8 mouse cellular contexts compared by ENCODE assay signal in genomic region chr4:109978068-109978857, GRCm38 (mm10). TPM values are rescaled to one million over a fixed set of nuclear protein-coding genes. Genes with fewer than 3 reads are reported as not detected.
A peak's percentile ranks its signal among the peaks of the same experiment; 100 is the strongest.
DNase-seq lines count a peak whose midpoint lies in the region; ATAC-seq lines count a peak whose summit lies in the region.

No protein-coding gene starts in this region.

- peaks cover 4% of the 10 kb centered on the region; the same call in 1 of the 2 replicates for H3K9me3 ChIP-seq in kidney, embryonic 15.5 days (replicated peaks)
- no peaks in the 10 kb centered on the region for H3K9me3 ChIP-seq in embryonic facial prominence, embryonic 11.5 days (replicated peaks; ENCODE audit: control insufficient read depth, low read length)
- H3K9me3 ChIP-seq in intestine, embryonic 14.5 days (ENCODE audit: control insufficient read depth, low read length) = no peaks in the 10 kb centered on the region
- H3K9me3 ChIP-seq in neural tube, embryonic 13.5 days = peaks cover 5% of the 10 kb centered on the region; the same call in 1 of the 2 replicates

- no peaks in the 10 kb centered on the region for H3K36me3 ChIP-seq in kidney, embryonic 15.5 days
- H3K36me3 ChIP-seq in embryonic facial prominence, embryonic 11.5 days (replicated peaks; ENCODE audit: control insufficient read depth, insufficient read depth, low read depth, low read length) = no peaks in the 10 kb centered on the region
- no peaks in the 10 kb centered on the region for H3K36me3 ChIP-seq in intestine, embryonic 14.5 days (ENCODE audit: control insufficient read depth, insufficient read depth, low read length)
- no peaks in the 10 kb centered on the region for H3K36me3 ChIP-seq in neural tube, embryonic 13.5 days

- WGBS in kidney, embryonic 15.5 days = under 1% methylated on average over 53 of the region's 56 CpGs
- under 1% methylated on average over 56 of the region's 56 CpGs for WGBS in embryonic facial prominence, embryonic 11.5 days
- under 1% methylated on average over 55 of the region's 56 CpGs for WGBS in intestine, embryonic 14.5 days
- under 1% methylated on average over 55 of the region's 56 CpGs for whole genome bisulfite sequencing in neural tube, embryonic 13.5 days

- peaks cover 62% of the 10 kb centered on the region for H3K4me1 ChIP-seq in kidney, embryonic 15.5 days
- H3K4me1 ChIP-seq in embryonic facial prominence, embryonic 11.5 days (ENCODE audit: control insufficient read depth, insufficient read depth, low read length) = peaks cover 6% of the 10 kb centered on the region; the same call in 1 of the 2 replicates
- H3K4me1 ChIP-seq in intestine, embryonic 14.5 days (replicated peaks; ENCODE audit: control insufficient read depth, insufficient read depth, low read length) = peaks cover 17% of the 10 kb centered on the region; the same call in 1 of the 2 replicates
- peaks cover 44% of the 10 kb centered on the region for H3K4me1 ChIP-seq in neural tube, embryonic 13.5 days (replicated peaks)

- H3K27me3 ChIP-seq in kidney, embryonic 15.5 days = peaks cover 99% of the 10 kb centered on the region
- H3K27me3 ChIP-seq in embryonic facial prominence, embryonic 11.5 days (ENCODE audit: control insufficient read depth, insufficient read depth, low read length) = peaks cover 77% of the 10 kb centered on the region
- H3K27me3 ChIP-seq in intestine, embryonic 14.5 days (replicated peaks; ENCODE audit: control insufficient read depth, insufficient read depth, low read length) = peaks cover 100% of the 10 kb centered on the region
- H3K27me3 ChIP-seq in neural tube, embryonic 13.5 days = peaks cover 97% of the 10 kb centered on the region

- ATAC-seq in kidney, embryonic 15.5 days (replicated peaks; ENCODE audit: low FRiP score) = peak; percentile 33
- ATAC-seq in embryonic facial prominence, embryonic 11.5 days (replicated peaks; ENCODE audit: insufficient number of reproducible peaks, low FRiP score, low TSS enrichment, low read depth) = peak; percentile 27
- ATAC-seq in intestine, embryonic 14.5 days (replicated peaks; ENCODE audit: low FRiP score, low TSS enrichment, low read depth) = peak; percentile 28
- ATAC-seq in neural tube, embryonic 13.5 days (ENCODE audit: low read depth) = peak; percentile 24

- H3K4me3 ChIP-seq in kidney, embryonic 15.5 days (replicated peaks) = peak overlapping the region; percentile 47
- peak overlapping the region; percentile 42 for H3K4me3 ChIP-seq in embryonic facial prominence, embryonic 11.5 days (ENCODE audit: low read depth, low read length)
- H3K4me3 ChIP-seq in intestine, embryonic 14.5 days (ENCODE audit: low read depth, low read length) = peak overlapping the region; percentile 27
- H3K4me3 ChIP-seq in neural tube, embryonic 13.5 days = peak overlapping the region; percentile 31

- H3K27ac ChIP-seq in kidney, embryonic 15.5 days = no peak overlapping the region
- 0 out of 2 replicates have a peak overlapping the region, but pooled peaks have one; percentile 7 for H3K27ac ChIP-seq in embryonic facial prominence, embryonic 11.5 days (replicated peaks; ENCODE audit: low read depth, low read length)
- no peak overlapping the region for H3K27ac ChIP-seq in intestine, embryonic 14.5 days (ENCODE audit: low read depth)
- H3K27ac ChIP-seq in neural tube, embryonic 13.5 days (replicated peaks) = no peak overlapping the region

- DNase-seq in kidney, adult 11 months = no peak
- peak; percentile 31 for DNase-seq in embryonic facial prominence, embryonic 11.5 days (ENCODE audit: low spot score)
- peak; percentile 67 for DNase-seq in intestine, embryonic 14.5 days (ENCODE audit: low spot score)
- no peak for DNase-seq in ovary, postnatal 36 days (ENCODE audit: low spot score)
- no peak for DNase-seq in gastrocnemius, postnatal 4 days (ENCODE audit: low spot score in 2 of 2)
- DNase-seq in adrenal gland, postnatal 36 days = no peak

- H3K9ac ChIP-seq in kidney, embryonic 15.5 days = no peak overlapping the region
- H3K9ac ChIP-seq in embryonic facial prominence, embryonic 11.5 days (replicated peaks; ENCODE audit: low read length) = peak overlapping the region; percentile 63
- no peak overlapping the region for H3K9ac ChIP-seq in intestine, embryonic 14.5 days (ENCODE audit: low read length)
- no peak overlapping the region for H3K9ac ChIP-seq in neural tube, embryonic 13.5 days

- H3K4me2 ChIP-seq in kidney, embryonic 15.5 days = peak overlapping the region; percentile 78
- H3K4me2 ChIP-seq in embryonic facial prominence, embryonic 11.5 days (ENCODE audit: low read depth, low read length) = peak overlapping the region; percentile 67
- H3K4me2 ChIP-seq in intestine, embryonic 14.5 days (ENCODE audit: low read length) = peak overlapping the region; percentile 49
- peak overlapping the region; percentile 55 for H3K4me2 ChIP-seq in neural tube, embryonic 13.5 days

RNA-seq across cellular contexts. Expression of gene Dmrta2, which starts 0.4 kb away (rescaled TPM):
- polyA plus RNA-seq in kidney, embryonic 15.5 days (2015; fragmentation: Nextera tagmentation; extraction: Ambion mirVana) = 0.08 and 0.13 TPM in 2 replicates
- polyA plus RNA-seq in embryonic facial prominence, embryonic 11.5 days (2014; fragmentation: Nextera tagmentation; extraction: Ambion mirVana) = 0.86 and 1.3 TPM in 2 replicates
- polyA plus RNA-seq in intestine, embryonic 14.5 days (2014; fragmentation: Nextera tagmentation; extraction: Ambion mirVana) = 0.05 and 0.08 TPM in 2 replicates
- polyA plus RNA-seq in neural tube, embryonic 13.5 days (2015; fragmentation: Nextera tagmentation; extraction: Ambion mirVana) = 0.14 and 0.17 TPM in 2 replicates
- total RNA-seq in gastrocnemius, postnatal 4 days (2021) = under 1 TPM; 0.44 to 0.75 TPM
- under 1 TPM in 1 of 2 experiments, not detected in 1; 0.13 TPM for total RNA-seq in adrenal gland, postnatal 36 days (2021)

Comparison
In these comparisons a context has a peak if more than half of its experiments do, and no peak if none do; other contexts are left out.
1. DNase-seq: peak in embryonic facial prominence, embryonic 11.5 days (single experiment) and intestine, embryonic 14.5 days (single experiment); none in kidney, adult 11 months (single experiment), ovary, postnatal 36 days (single experiment), gastrocnemius, postnatal 4 days (0 of 2) and adrenal gland, postnatal 36 days (0 of 2).
2. Peak in every context shown above with its lines, with median percentiles within 50 percentile points of each other: ATAC-seq, H3K4me2 ChIP-seq and H3K4me3 ChIP-seq.